Mouse (Mus musculus) gastrocnemius, postnatal 25 days (tissue): Measurements from ENCODE around the gene Klra4. TPM values are rescaled to one million over a fixed set of nuclear protein-coding genes. Genes with fewer than 3 reads are reported as not detected.
"Not testable (repeated sequence)": the region's sequence is repeated elsewhere in the genome, so short reads cannot be mapped to it uniquely, and the experiment has no call there.

Experiments
- DNase-seq: peaks from one replicate; pipeline ENCODE4 v3.0.0; 2022
- long read RNA-seq, 2 experiments: library from polyadenylated mRNA; stranded (forward); transcript quantifications; one replicate each; pipeline ENCODE4 v2.0.0; 2021
- total RNA-seq, 2 experiments: library from RNA; stranded (reverse); gene quantifications; 1 replicate in 1 of 2; 2 replicates in 1 of 2; pipeline ENCODE4 v1.2.3; 2021

Klra4 gene
- not detected for total RNA-seq
- long read RNA-seq, experiment 1, result 0 reads
- long read RNA-seq, experiment 2, result 0 reads

DNA sequence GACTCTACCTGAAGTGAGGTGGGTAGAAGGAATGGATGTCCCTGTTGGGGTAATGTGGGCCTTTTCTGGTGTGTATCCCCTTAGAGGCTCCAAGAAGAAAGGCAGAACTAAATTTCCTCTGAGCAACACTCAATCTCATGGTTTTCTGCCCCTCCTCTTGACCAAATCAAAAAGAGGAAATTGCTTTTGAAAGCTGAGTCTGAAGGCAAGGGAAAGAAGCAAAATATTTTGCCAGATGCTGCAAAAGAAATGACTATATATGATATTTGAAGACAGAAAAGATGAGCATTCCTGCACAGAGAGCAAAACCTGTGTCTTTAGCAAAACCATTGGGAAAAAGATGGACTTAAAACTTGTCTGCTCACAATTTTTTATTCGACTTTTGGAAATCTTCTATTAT, at the start of gene Klra4:
Gene Klra4 (minus strand): TSS at position 101 of the 400 bp plus-strand sequence.
- DNase-seq, result not testable (repeated sequence)

DNA sequence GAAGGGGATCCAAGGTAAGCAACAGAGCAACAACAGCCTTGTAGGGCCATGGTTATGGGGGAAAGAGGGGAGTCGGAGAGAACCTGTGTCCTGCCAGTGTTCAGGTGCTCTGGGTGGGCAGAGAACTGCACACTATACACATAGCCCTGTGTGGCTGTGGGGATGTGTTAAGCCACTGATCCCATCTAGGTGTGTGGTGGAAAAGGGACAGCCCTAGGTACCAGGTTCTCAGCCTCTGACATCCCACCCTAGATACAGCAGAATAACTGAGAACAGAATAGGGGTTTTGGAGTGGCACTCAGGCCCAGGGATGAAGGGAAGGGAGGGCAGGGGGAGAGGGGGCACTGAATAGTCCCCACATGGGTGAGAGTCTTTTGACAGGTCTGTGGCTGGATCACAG, 43.4 kb upstream of the Klra4 start:
- DNase-seq, result no peak

DNA sequence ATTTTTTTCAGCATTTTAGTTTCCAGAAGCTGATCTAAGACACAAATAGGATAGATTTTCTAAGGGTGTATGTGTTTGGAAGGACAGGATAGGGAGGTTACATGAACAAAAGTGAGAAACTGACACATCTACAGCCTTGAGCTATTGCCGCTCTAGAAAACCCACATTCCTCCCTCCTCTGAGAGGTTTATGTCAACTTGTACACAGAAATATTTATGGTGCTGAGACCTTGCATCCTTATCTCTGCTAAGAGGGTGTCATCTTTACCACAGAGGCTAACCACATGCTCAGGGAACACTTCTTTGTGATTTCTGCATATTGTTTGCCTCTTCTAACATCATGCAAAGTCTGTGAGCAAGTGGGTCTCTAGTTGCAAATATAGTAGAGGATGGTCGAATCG, 35.7 kb upstream of the Klra4 start:
- DNase-seq, result not testable (repeated sequence)

DNA sequence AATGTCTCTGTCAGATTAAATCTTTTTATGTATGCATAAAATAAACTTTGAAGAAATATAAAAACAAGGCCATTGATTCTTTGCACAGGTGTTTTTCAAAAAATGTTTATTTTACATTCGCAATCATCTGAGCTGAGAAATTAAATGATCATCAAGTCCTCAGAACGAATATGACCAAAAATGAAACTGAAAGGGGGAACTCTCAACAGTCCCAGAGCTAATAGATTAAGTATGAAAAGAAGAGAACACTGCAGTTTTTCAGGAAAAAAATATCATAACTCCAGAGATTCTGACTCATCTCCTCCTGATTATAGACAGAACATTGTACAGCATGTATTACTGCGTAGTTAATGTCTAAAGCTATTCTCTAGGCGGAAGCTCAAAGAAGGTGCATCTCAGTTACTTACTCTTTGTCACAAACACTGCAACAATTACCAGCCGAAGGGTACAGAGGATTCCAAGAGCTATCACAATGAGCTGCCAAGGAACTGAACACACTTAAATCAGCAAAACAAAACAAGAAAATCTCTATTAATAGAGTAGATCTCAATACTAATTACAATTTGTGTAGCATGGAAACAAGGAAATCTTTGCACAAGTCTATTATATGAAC, 25.4 kb upstream of the Klra4 start:
- DNase-seq, result no peak

DNA sequence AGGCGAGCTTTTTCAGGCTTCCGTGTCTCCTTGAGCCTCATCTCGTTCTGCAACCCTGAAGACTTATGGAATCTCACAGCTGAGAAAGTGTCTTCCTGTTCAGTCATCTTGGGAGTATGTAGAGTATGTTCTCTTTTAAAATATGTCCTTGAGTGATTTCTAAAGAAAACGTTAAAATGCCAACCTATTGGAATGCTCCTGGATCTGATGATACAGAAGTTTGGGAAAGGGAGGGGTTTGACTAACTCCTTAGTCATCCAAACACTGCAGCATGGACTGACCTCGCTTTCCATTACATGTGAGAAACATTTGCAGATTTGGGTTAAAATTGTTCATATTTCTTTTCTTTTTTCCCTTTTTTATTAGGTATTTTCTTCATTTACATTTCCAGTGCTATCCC, 1.9 kb downstream of the Klra4 start:
- DNase-seq, result no peak

DNA sequence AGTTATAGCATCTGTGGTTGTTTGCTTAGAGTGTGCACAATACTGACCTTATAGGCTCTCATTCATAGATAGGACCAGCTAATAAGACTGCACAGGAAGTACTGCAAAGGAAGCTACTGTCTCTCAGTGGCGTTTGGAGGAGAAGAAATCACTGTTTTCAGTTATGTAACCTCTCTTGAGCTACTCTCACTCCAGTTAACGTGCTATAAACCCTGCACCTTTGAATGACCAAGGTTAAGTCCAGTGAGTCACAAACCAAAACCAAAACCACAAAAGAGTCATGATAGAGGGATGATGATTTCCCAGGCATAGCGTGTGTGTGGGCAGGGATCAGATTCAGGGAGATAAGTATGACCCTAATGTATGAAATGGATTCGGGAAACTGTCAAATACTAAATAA, 31.9 kb downstream of the Klra4 start:
- DNase-seq, result not testable (repeated sequence)

DNA sequence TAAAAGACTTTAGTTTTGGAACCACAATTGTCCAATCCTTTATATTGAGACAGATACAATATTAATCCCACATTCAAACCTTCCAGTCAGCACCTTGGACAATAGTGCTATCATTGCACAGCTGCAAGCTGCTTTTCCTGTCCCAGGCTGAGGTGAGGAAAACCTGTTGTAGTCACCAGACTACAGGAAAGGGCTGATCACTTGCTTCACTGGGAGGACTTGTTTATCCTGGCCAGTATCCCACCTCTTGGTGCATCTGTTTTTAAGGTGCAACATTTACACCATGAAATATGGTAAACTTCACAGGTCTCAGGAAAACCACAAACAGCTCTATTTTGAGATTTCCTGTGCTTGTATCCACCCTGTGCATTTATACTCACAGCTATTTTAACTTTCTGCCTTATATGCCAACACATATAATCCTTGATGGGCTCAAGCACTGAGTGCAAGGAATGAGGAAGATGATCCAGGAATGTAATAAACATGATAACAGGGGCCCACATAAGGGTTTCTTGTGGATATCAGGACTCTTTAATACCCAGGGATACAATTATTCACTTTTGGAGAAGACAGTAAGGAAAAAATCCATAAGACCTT, 35.5 kb downstream of the Klra4 start:
- DNase-seq, result not testable (repeated sequence)

DNA sequence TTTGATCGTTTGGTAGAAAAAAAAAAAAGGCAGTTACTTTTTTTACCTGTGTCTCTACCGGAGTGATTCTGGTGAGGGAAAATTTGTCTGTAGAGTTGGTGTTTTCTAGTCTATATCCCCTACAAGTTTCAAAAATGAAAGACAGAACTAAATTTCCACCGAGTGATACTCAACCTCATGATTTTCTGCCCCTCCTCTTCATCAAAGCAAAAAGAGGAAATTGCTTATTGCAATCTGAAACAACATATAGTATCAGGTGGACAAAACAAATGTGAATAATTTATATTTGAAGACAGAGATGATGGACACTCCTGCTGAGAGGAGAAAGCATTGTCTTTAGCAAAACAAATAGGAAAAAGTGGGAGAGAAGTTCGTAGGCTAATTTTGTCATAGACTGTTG, 40.2 kb downstream of the Klra4 start, which contains the start of gene Klra6:
Gene Klra6 (minus strand): TSS at position 101 of the 400 bp plus-strand sequence.
- DNase-seq, result no peak

Other genes with a start within 250 kb of the Klra4 start
- not detected for gene Gm17631, start 204.6 kb downstream of the Klra4 start, total RNA-seq
- gene Klra17, start 190.6 kb downstream of the Klra4 start, total RNA-seq, result not detected
- not detected for gene Klra5, start 149.6 kb downstream of the Klra4 start, total RNA-seq
- not detected for gene Klra6, start 40.3 kb downstream of the Klra4 start, total RNA-seq
- not detected for gene Klra8, start 62.6 kb upstream of the Klra4 start, total RNA-seq
- not detected for gene Klra9, start 125.8 kb upstream of the Klra4 start, total RNA-seq
- not detected for gene Klra7, start 166.1 kb upstream of the Klra4 start, total RNA-seq
- not detected for gene Klra10, start 214.7 kb upstream of the Klra4 start, total RNA-seq